19 mouse cellular contexts compared by ENCODE assay signal in the genomic region with DNA sequence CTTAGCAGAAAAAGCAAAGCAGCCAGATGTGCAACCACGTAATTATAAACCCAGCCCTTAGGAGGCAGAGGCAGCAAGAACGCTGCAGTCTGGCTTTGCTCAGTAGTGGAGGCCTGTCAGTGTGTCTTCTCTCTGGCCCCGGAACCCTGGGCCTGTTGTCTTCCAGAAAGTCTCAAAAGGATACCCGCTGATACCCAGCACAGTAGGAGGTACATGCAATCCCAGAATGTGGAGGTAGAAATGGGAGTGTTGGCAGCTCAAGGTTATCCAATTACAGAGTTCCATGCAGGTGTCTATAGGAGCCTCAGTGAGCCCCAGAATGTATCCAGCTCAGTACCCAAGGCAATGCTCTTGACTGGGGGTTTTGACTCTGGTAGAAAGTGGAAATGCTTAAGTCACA.
"Had no signal": no experiment of that assay in that cellular context is flagged by ENCODE, and none has a peak within 500 bp of the region (broad histone marks: within the 10 kb centered on the region; RNA-seq: fewer than 3 reads in every experiment).

No protein-coding gene starts in this region.

- DNase-seq: lung, adult 18-20 months; lung, embryonic 14.5 days; lung, postnatal 10 days; lung, postnatal 4 days; midbrain, embryonic 14.5 days; retina, postnatal 1 day; right cerebral cortex, adult 18-20 months; right cerebral cortex, postnatal 25 days; right cerebral cortex, postnatal 4 days; spleen, adult 18-20 months; thymus, adult 18-20 months; thymus, postnatal 14 days; thymus, postnatal 36 days had no signal

- H3K9me3 ChIP-seq: midbrain, embryonic 10.5 days; midbrain, embryonic 12.5 days; neural tube, embryonic 13.5 days; neural tube, embryonic 15.5 days had no signal

- H3K36me3 ChIP-seq: midbrain, embryonic 10.5 days; midbrain, embryonic 12.5 days; neural tube, embryonic 13.5 days; neural tube, embryonic 15.5 days had no signal

- H3K4me3 ChIP-seq: midbrain, embryonic 10.5 days; midbrain, embryonic 12.5 days; myocyte; neural tube, embryonic 13.5 days; neural tube, embryonic 15.5 days had no signal

- H3K4me1 ChIP-seq: midbrain, embryonic 10.5 days; midbrain, embryonic 12.5 days had no signal

- H3K27me3 ChIP-seq: midbrain, embryonic 12.5 days; neural tube, embryonic 13.5 days; neural tube, embryonic 15.5 days had no signal

- ATAC-seq: midbrain, embryonic 16.5 days had no signal

- H3K27ac ChIP-seq: midbrain, embryonic 10.5 days; midbrain, embryonic 12.5 days; neural tube, embryonic 13.5 days; neural tube, embryonic 15.5 days had no signal

- H3K4me2 ChIP-seq: lung, embryonic 14.5 days; midbrain, embryonic 12.5 days; neural tube, embryonic 13.5 days; neural tube, embryonic 15.5 days had no signal

- H3K9ac ChIP-seq: lung, embryonic 14.5 days; midbrain, embryonic 12.5 days; neural tube, embryonic 13.5 days; neural tube, embryonic 15.5 days had no signal
